Comparison of ENCODE assay signal across 1 mouse cellular context in the genomic region with DNA sequence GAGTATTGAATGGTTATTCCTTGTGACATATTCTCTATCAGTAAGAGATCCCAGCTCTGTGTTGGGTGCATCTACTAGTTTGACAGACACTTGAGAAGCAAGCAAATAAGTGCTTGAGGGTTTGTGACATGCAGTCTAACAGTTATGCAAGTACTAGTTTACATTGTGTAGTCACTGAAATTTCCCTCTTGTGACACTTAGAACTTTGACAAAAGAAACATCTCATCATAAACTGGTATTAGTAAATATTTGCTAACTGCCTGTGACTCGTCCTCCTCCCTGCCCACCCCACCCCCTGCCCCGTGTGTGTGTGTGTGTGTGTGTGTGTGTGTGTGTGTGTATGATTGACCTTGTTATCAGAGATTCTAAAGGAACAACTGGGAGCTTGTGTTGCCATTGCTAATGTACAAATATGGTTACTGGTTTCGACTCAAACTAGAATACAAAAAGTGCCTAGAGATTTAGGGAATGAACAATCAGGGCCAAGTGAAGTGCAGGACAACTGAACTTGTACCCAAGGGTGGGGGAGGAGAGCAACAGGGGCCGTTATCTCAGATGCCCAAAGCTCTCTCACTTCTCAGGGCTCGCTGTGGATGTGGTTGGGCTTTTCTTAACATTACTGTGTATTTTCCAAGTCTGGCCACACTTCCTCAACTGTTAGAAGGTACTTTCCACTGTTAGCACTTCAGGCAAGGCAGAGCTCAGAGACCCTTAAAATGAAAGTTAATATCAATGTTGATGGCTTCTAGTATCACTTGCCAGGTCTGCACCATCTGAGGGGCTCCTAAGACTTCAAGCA.
TF ChIP-seq lines count a peak whose summit lies in the region.

No protein-coding gene starts in this region.

TF ChIP-seq in MEL, 35 proteins besides CTCF, POLR2A, EP300 and RAD21 (continued from another document):
- TF ChIP-seq NELFE (IDR thresholded peaks at IDR 0.05; ENCODE audit: low read depth, low read length), result no peak
- peak; percentile 67; the same call in 1 of the 2 replicates for TF ChIP-seq RCOR1 (IDR thresholded peaks at IDR 0.05; ENCODE audit: low read depth, low read length)
- TF ChIP-seq TCF12 (IDR thresholded peaks at IDR 0.05; ENCODE audit: low read depth, low read length), result peak; percentile 62
- no peak for TF ChIP-seq E2F4 (IDR thresholded peaks at IDR 0.05; ENCODE audit: borderline replicate concordance, low read depth, low read length)
- no peak for TF ChIP-seq MYC (IDR thresholded peaks at IDR 0.05; ENCODE audit: low read depth, low read length)
- TF ChIP-seq SIN3A (IDR thresholded peaks at IDR 0.05; ENCODE audit: low read length), result peak; percentile 56; the same call in 1 of the 2 replicates
- TF ChIP-seq MXI1 (IDR thresholded peaks at IDR 0.05; ENCODE audit: low read depth, low read length), result no peak
- no peak for TF ChIP-seq GABPA (IDR thresholded peaks at IDR 0.05; ENCODE audit: low read depth, low read length)
- no peak for TF ChIP-seq MAFK (IDR thresholded peaks at IDR 0.05; ENCODE audit: borderline replicate concordance, low read depth, low read length)
- TF ChIP-seq TAL1 (IDR thresholded peaks at IDR 0.05; ENCODE audit: low read length), result peak; percentile 54
TF ChIP-seq in MEL: peak in this region for 7.
